Mouse (Mus musculus) heart, embryonic 16.5 days (tissue): ENCODE data around the gene Ass1. TPM values are rescaled to one million over a fixed set of nuclear protein-coding genes. Genes with fewer than 3 reads are reported as not detected.

Source experiments
- ATAC-seq: fragments of 200-750 bp; cut with Nextera tagmentation; replicated peaks from 2 replicates; pipeline ENCODE4 v1.8.0; 2017; ENCODE audit warnings: moderate number of reproducible peaks; ENCODE audit not compliant: insufficient read depth, low FRiP score; ENCODE audit errors: extremely low read depth
- H3K27ac ChIP-seq: fragments of 300-500 bp; sonication (generic); 2 replicates; pipeline ENCODE4 v1.5.1; 2014; ENCODE audit warnings: mild to moderate bottlenecking, low read length, control low read depth, moderate library complexity
- H3K27me3 ChIP-seq: fragments of 300-500 bp; sonication (generic); 2 replicates; pipeline ENCODE4 v1.6.1; 2014; ENCODE audit warnings: low read length, mixed read lengths; ENCODE audit not compliant: control insufficient read depth, insufficient read depth
- H3K36me3 ChIP-seq: fragments of 300-500 bp; sonication (generic); 2 replicates; pipeline ENCODE4 v1.6.1; 2014; ENCODE audit not compliant: control insufficient read depth, insufficient read depth
- H3K4me1 ChIP-seq: fragments of 300-500 bp; sonication (generic); 2 replicates; pipeline ENCODE4 v1.6.1; 2014; ENCODE audit warnings: low read length, mixed read lengths; ENCODE audit not compliant: control insufficient read depth, insufficient read depth
- H3K4me2 ChIP-seq: fragments of 300-500 bp; sonication (generic); 2 replicates; pipeline ENCODE4 v1.6.1; 2014; ENCODE audit warnings: low read depth, mild to moderate bottlenecking, control low read depth, low read length
- H3K4me3 ChIP-seq: fragments of 300-500 bp; sonication (generic); 2 replicates; pipeline ENCODE4 v1.5.1; 2014; ENCODE audit warnings: mild to moderate bottlenecking, control low read depth, low read length
- H3K9ac ChIP-seq: fragments of 300-500 bp; sonication (generic); 2 replicates; pipeline ENCODE4 v1.6.1; 2014; ENCODE audit warnings: low read length, control low read depth
- H3K9me3 ChIP-seq: fragments of 300-500 bp; sonication (generic); replicated peaks from 2 replicates; pipeline ENCODE4 v1.6.1; 2016; ENCODE audit warnings: low read length; ENCODE audit not compliant: control insufficient read depth
- WGBS: fragments of 180-500 bp; shearing (Covaris S2); extraction: QIAGEN DNeasy Blood & Tissue Kit; methylation state at CpG from one replicate; pipeline ENCODE4 v1.1.7; 2014; 5-methylcytosine and 5-hydroxymethylcytosine counted together
- polyA plus RNA-seq: library from polyadenylated mRNA; unstranded; fragments of >200 nt; fragmentation: Nextera tagmentation; extraction: Ambion mirVana; gene quantifications from 2 replicates; pipeline ENCODE4 v1.2.1, GENCODE M21; 2015

Gene Ass1
- 11.8 and 15.5 TPM in 2 replicates for polyA plus RNA-seq

DNA sequence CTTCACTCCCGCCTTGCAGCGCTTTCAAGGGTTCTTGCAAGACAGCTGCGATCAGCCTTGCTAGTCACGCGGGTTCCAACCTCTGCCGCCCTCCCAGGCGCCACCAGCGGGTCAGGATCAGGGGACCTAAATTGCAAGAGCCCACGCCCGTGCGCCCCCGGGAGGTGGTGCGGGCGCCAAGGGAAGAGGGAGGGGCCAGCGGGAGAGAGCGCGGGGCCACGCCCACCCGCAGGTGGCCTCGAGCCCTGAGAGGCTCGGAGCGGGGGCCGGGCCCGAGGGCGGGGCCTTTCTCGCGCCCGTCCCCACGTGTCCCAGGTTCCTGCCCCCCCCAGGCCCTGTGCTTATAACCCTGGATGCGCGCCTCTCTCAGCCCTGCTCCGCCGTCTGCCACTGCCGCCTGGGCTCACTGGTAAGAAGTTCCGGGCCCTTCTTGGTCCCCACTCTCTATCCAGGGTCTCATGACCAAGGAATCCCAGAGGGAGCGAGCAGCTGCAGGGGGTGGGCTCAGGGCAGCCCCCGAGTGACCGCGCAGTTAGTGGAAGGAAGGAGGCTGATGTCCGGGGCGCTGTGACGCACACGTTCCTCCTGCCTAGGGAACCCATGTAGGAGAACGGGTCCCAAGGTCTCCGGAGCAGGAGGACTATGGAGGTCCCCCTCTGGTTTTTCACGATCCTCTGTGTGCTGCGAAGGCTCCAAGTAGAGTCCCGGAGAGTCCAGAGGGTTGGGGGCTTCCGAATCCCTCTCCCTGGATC is at the start of gene Ass1:
Ass1 (plus strand) TSS at position 277 of the 752 bp plus-strand sequence.
- WGBS: under 1% methylated on average over 49 of the region's 49 CpGs
- peak within 1 kb of the TSS; percentile 56 for H3K4me3 ChIP-seq
- peak within 1 kb of the TSS; percentile 95 for H3K4me2 ChIP-seq
- peaks cover 22% of the 10 kb centered on the region for H3K27me3 ChIP-seq
- H3K36me3 ChIP-seq: no peaks in the 10 kb centered on the region
- H3K4me1 ChIP-seq: peaks cover 11% of the 10 kb centered on the region
- peak; percentile 82 for ATAC-seq
- peak within 1 kb of the TSS; percentile 66 for H3K9ac ChIP-seq
- no peak within 1 kb of the TSS for H3K27ac ChIP-seq
- no peaks in the 10 kb centered on the region for H3K9me3 ChIP-seq

- 75% methylated on average over 6 of the region's 6 CpGs for WGBS
- no peaks in the 10 kb centered on the region for H3K4me1 ChIP-seq
- no peaks in the 10 kb centered on the region for H3K36me3 ChIP-seq
- no peak overlapping the region for H3K4me3 ChIP-seq
- no peak overlapping the region for H3K27ac ChIP-seq
- H3K9ac ChIP-seq: no peak overlapping the region
- no peak overlapping the region for H3K4me2 ChIP-seq
- 0 out of 2 replicates have a peak, but pooled peaks cover 4% of the 10 kb centered on the region for H3K27me3 ChIP-seq
- H3K9me3 ChIP-seq: no peaks in the 10 kb centered on the region
- ATAC-seq: no peak
Measured at GRCm38 (mm10) chr2:31420914-31421313, 49.1 kb upstream of the Ass1 start.

DNA sequence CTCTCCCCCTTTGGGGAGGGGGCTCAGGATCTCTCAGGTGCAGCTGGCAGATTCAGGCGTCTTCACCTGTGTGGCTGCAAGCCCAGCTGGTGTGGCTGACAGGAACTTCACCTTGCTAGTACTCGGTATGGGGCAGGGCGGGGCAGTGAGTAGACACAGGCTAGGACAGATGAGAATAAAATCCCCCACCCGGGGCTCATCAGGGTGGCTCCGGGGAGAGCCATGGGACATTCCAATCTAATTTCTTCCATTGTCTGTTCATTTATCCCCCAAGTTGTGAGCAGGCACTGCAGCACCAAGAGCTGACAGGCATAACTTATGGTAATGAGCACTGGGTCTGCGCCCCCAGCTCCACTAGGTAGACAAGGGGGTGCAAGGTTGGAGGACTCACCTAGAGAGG is 47.4 kb upstream of the Ass1 start:
- H3K27me3 ChIP-seq: 0 out of 2 replicates have a peak, but pooled peaks cover 6% of the 10 kb centered on the region
- H3K4me3 ChIP-seq: no peak overlapping the region
- no peak overlapping the region for H3K4me2 ChIP-seq
- 59% methylated on average over 6 of the region's 6 CpGs for WGBS
- no peak overlapping the region for H3K27ac ChIP-seq
- no peaks in the 10 kb centered on the region for H3K4me1 ChIP-seq
- H3K9me3 ChIP-seq: no peaks in the 10 kb centered on the region
- H3K9ac ChIP-seq: no peak overlapping the region
- no peak for ATAC-seq
- no peaks in the 10 kb centered on the region for H3K36me3 ChIP-seq

DNA sequence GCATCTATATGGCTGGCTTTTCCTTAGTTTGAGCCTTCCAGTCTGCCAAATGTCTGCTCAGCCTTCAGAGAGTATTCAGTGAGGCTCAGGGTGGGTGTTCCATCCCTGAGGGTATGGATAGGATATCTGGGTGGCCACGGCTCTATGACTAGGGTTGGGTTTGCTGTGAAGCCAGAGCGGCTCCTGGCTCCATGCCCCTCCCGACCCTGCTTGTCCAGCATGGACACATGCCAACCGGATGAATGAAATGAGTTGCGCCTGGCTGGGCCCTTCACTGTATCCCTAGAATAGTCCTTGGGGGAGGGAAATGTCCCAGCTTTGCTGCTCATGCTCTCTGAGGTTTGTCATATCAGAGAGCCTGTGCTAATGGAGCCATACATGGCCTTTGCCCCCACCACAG is 38.5 kb upstream of the Ass1 start:
- Histone ChIP-seq H3K9me3 (no peaks in the 10 kb centered on the region), H3K27me3 (peaks cover 2% of the 10 kb centered on the region; the same call in 1 of the 2 replicates), H3K9ac (no peak overlapping the region), H3K4me1 (peaks cover 5% of the 10 kb centered on the region; the same call in 1 of the 2 replicates), H3K4me2 (no peak overlapping the region), H3K4me3 (no peak overlapping the region), H3K36me3 (no peaks in the 10 kb centered on the region), H3K27ac (no peak overlapping the region)
- peak; percentile 51 for ATAC-seq
- WGBS: 45% methylated on average over 5 of the region's 5 CpGs

DNA sequence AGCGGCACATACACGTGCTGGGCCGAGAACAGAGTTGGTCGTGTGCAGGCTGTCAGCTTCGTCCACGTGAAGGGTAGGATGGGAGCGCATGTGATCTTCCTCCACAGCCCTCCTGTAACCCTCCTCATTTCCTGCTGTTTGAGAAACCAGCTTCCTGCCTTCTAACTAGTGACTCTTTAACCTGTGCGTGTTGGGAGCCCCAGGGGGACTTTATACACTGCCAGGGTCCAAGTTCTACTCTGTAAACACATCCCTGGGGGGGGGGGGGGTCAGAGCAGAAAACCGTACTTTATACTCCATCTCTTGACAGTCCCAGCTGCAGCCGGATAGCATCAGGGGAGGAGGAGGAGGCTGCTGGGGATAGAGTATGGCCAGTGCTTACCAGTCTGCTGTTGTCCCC is 35.3 kb upstream of the Ass1 start:
- Histone ChIP-seq H3K27ac (no peak overlapping the region), H3K9ac (no peak overlapping the region), H3K9me3 (no peaks in the 10 kb centered on the region), H3K4me1 (peaks cover 5% of the 10 kb centered on the region; the same call in 1 of the 2 replicates), H3K4me3 (no peak overlapping the region), H3K27me3 (no peaks in the 10 kb centered on the region; the same call in 1 of the 2 replicates), H3K4me2 (no peak overlapping the region), H3K36me3 (no peaks in the 10 kb centered on the region)
- 65% methylated on average over 10 of the region's 10 CpGs for WGBS
- no peak for ATAC-seq

- Histone ChIP-seq H3K9me3 (no peaks in the 10 kb centered on the region), H3K27me3 (no peaks in the 10 kb centered on the region; the same call in 1 of the 2 replicates), H3K4me1 (peaks cover 5% of the 10 kb centered on the region; the same call in 1 of the 2 replicates), H3K9ac (no peak overlapping the region), H3K27ac (no peak overlapping the region), H3K36me3 (no peaks in the 10 kb centered on the region), H3K4me3 (no peak overlapping the region), H3K4me2 (no peak overlapping the region)
- no peak for ATAC-seq
- WGBS: 31% methylated on average over 6 of the region's 6 CpGs
Measured at GRCm38 (mm10) chr2:31435567-31435966, 34.4 kb upstream of the Ass1 start.

DNA sequence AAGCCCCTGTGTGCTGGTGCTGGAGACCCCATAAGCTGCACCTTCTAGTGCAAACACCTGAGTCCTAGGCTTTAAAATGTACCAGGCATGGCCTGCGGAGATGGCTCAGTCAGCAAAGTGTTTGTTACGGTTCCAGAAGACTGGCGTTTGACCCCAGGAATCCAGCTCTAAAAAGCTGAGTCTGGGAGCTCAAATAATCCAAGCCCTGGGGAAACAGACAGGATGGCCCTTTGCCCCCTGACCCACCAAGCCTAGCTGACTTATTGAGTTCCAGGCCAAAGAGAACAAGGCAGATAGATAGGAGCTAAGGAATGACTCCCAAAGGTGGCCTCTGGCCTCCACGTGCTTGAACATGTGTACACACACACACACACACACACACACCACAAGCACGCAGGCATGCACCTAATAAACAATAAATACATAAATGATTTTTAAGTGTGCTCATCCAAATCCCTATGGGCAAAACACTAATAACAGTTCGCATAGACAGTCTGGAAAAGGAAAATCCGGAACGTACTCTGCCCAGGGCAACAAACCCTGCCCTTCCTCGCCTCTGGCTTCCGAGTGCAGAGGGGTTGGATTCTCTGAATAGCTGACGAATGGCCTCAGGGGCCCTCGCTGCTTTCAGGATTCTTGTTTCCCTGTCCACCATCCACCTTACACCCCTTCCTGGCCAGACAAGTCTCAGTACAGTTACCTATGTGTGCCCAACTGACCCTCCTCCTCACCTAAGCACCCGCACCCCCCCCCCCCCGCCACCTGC is 32.3 kb upstream of the Ass1 start:
- Histone ChIP-seq H3K9ac (no peak overlapping the region), H3K4me1 (no peaks in the 10 kb centered on the region), H3K36me3 (no peaks in the 10 kb centered on the region), H3K4me3 (no peak overlapping the region), H3K27ac (no peak overlapping the region), H3K9me3 (no peaks in the 10 kb centered on the region), H3K4me2 (no peak overlapping the region), H3K27me3 (no peaks in the 10 kb centered on the region)
- WGBS: 63% methylated on average over 14 of the region's 14 CpGs
- no peak for ATAC-seq

DNA sequence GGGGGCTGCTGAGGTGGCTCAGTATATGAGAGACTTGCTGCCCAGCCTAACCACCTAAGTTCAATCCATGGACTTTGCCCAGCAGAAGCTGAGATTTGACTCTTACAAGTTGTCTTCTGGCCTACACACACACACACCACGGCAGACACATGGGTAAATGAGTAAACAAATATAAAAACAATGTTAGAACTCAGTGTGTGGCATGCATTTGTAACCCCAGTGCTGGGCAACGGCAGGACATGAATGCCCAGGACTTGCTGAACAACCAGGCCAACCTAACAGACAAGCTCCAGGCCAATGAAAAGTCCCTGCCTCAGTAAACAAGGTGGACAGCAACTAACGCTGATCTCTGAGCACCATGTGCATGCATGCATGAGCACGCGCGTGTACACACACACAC is 30.4 kb upstream of the Ass1 start:
- no peaks in the 10 kb centered on the region for H3K4me1 ChIP-seq
- no peaks in the 10 kb centered on the region for H3K9me3 ChIP-seq
- no peaks in the 10 kb centered on the region for H3K27me3 ChIP-seq
- H3K27ac ChIP-seq: no peak overlapping the region
- no peak for ATAC-seq
- no peak overlapping the region for H3K4me3 ChIP-seq
- H3K36me3 ChIP-seq: no peaks in the 10 kb centered on the region
- H3K9ac ChIP-seq: no peak overlapping the region
- no peak overlapping the region for H3K4me2 ChIP-seq
- 90% methylated on average over 6 of the region's 6 CpGs for WGBS
